Mouse (Mus musculus) lung, embryonic 14.5 days (tissue): ENCODE measurements around the gene Fam90a1b. TPM values are rescaled to one million over a fixed set of nuclear protein-coding genes. Genes with fewer than 3 reads are reported as not detected.

ENCODE experiments used
- ATAC-seq: fragments of 200-750 bp; cut with Nextera tagmentation; 2 replicates; pipeline ENCODE4 v1.8.0; 2017; ENCODE audit warnings: mild to moderate bottlenecking, moderate TSS enrichment, moderate library complexity; ENCODE audit not compliant: insufficient read depth
- DNase-seq: peaks from one replicate; pipeline ENCODE4 v3.0.0-alpha.2; 2015
- H3K27ac ChIP-seq: fragments of 300-500 bp; sonication (generic); 2 replicates; pipeline ENCODE4 v1.5.1; 2014; ENCODE audit warnings: low read depth, mild to moderate bottlenecking, moderate library complexity
- H3K27me3 ChIP-seq: fragments of 300-500 bp; sonication (generic); 2 replicates; pipeline ENCODE4 v1.6.1; 2014; ENCODE audit warnings: low read length, control low read depth; ENCODE audit not compliant: insufficient read depth
- H3K36me3 ChIP-seq: fragments of 300-500 bp; sonication (generic); 2 replicates; pipeline ENCODE4 v1.6.1; 2014; ENCODE audit warnings: control low read depth; ENCODE audit not compliant: insufficient read depth
- H3K4me1 ChIP-seq: fragments of 300-500 bp; sonication (generic); 2 replicates; pipeline ENCODE4 v1.6.1; 2014; ENCODE audit warnings: antibody characterized with exemption, control low read depth; ENCODE audit not compliant: insufficient read depth
- H3K4me2 ChIP-seq: fragments of 300-500 bp; sonication (generic); 2 replicates; pipeline ENCODE4 v1.6.1; 2014; ENCODE audit warnings: mild to moderate bottlenecking
- H3K4me3 ChIP-seq: fragments of 300-500 bp; sonication (generic); 2 replicates; pipeline ENCODE4 v1.5.1; 2014; ENCODE audit warnings: low read depth, low read length
- H3K9ac ChIP-seq: fragments of 300-500 bp; sonication (generic); 2 replicates; pipeline ENCODE4 v1.6.1; 2014
- H3K9me3 ChIP-seq: fragments of 300-500 bp; sonication (generic); 2 replicates; pipeline ENCODE4 v1.6.1; 2016; ENCODE audit warnings: low read depth, low read length, control low read depth
- CTCF ChIP-seq: IDR thresholded peaks from 2 replicates; pipeline ENCODE4 v1.5.1; 2016; ENCODE audit warnings: antibody characterized with exemption, low read depth
- WGBS: fragments of 180-500 bp; shearing (Covaris S2); extraction: QIAGEN DNeasy Blood & Tissue Kit; methylation state at CpG from one replicate; pipeline ENCODE4 v1.1.7; 2014; 5-methylcytosine and 5-hydroxymethylcytosine counted together
- microRNA-seq: library from miRNA; unstranded; fragments of <30 nt; microRNA quantifications from one replicate; pipeline ENCODE4, GENCODE M21; 2016; ENCODE audit warnings: borderline number of aligned reads
- polyA plus RNA-seq: library from polyadenylated mRNA; unstranded; fragments of >200 nt; fragmentation: Nextera tagmentation; extraction: Ambion mirVana; gene quantifications from 2 replicates; pipeline ENCODE4 v1.2.1, GENCODE M21; 2014

The Fam90a1b gene
- polyA plus RNA-seq, 1 experiment from 2014 or later: not detected

DNA sequence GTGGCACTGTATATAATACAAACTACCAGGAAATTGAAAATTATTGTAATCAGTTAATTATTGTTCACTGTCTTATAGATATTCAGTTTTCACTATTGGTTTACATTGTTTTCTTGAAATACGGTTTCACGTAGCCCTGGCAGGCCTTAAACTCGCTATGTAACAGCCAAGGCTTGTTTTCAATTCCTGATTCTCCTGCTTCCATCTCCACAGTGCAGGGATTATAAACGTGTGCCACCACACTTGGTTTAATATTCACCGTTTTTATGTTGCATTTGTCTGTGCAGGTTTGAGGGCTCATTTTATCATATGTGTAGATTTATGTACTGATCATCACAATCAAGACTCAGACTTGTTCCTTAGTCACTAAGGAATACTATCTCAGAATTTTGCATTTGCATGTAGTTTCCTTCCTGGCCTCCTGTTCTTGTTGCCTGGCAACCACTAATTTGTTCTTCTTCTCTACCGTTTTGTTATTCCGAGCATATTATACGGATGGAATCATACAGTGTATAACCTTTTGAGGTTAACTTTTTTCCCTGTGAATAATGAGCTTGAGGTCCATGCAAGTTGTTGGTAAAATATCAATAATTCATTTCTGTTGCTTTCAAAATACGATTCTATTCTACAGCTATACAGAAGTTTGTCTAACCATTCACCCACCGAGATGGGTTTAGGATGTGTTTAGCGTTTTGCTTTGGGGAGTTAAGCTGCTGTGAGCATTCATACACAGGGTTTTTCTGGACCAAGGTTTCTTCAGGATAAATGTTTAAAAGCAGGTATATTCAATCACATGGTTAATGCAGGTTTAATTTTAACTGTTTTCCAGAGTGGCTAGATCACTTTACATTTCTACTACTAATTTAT lies 45.3 kb downstream of the Fam90a1b start:
- H3K36me3 ChIP-seq: no peaks in the 10 kb centered on the region
- H3K4me2 ChIP-seq: no peak overlapping the region
- WGBS: 78% methylated on average over 11 of the region's 11 CpGs
- H3K4me3 ChIP-seq: no peak overlapping the region
- no peak for DNase-seq
- TF ChIP-seq CTCF: no peak
- ATAC-seq: no peak
- no peaks in the 10 kb centered on the region for H3K9me3 ChIP-seq
- H3K27ac ChIP-seq: no peak overlapping the region
- peaks cover 7% of the 10 kb centered on the region; the same call in 1 of the 2 replicates for H3K27me3 ChIP-seq
- H3K4me1 ChIP-seq: no peaks in the 10 kb centered on the region
- no peak overlapping the region for H3K9ac ChIP-seq

Small RNA genes within 50 kb of the gene (microRNA-seq; reads per million reads assigned to microRNA genes)
- gene Gm44477: not detected

Other genes starting within 250 kb of the Fam90a1b start
- gene Zfx, start 243.1 kb downstream of the Fam90a1b start, polyA plus RNA-seq: 32.2 and 37.5 TPM in 2 replicates
- 73.0 and 116 TPM in 2 replicates for gene Eif2s3x, start 153.9 kb downstream of the Fam90a1b start, polyA plus RNA-seq
- 9.1 and 10.4 TPM in 2 replicates for gene Klhl15, start 132.2 kb downstream of the Fam90a1b start, polyA plus RNA-seq
- 65.0 and 69.9 TPM in 2 replicates for gene Apoo, start 340 bp upstream of the Fam90a1b start, polyA plus RNA-seq
- 701 and 707 TPM in 2 replicates for gene Maged1, start 175.4 kb upstream of the Fam90a1b start, polyA plus RNA-seq